Mouse (Mus musculus) liver, adult 2 months (tissue): Measurements from ENCODE around the gene Mylk4.

ENCODE experiments used
- CTCF ChIP-seq: fragments of 200-500 bp; IDR thresholded peaks from 2 replicates; pipeline ENCODE4 v1.5.1; 2011; ENCODE audit warnings: low read depth, low read length, control low read depth
- POLR2A ChIP-seq: fragments of 200-500 bp; IDR thresholded peaks from 2 replicates; pipeline ENCODE4 v1.6.1; 2011; ENCODE audit warnings: low read length, control low read depth; ENCODE audit not compliant: insufficient read depth; ENCODE audit errors: extremely low read depth

GRCm38 (mm10) chr13:32759036-32759435 lies 24.7 kb downstream of the Mylk4 start:
- TF ChIP-seq CTCF: no peak
- no peak for TF ChIP-seq POLR2A
